Mouse (Mus musculus) hindbrain, postnatal 0 days (tissue): ENCODE measurements around the gene Pnrc2. TPM values are rescaled to one million over a fixed set of nuclear protein-coding genes. Genes with fewer than 3 reads are reported as not detected.
A peak's percentile ranks its signal among the peaks of the same experiment; 100 is the strongest.

Experiments used
- ATAC-seq: fragments of 200-750 bp; cut with Nextera tagmentation; 2 replicates; pipeline ENCODE4 v1.8.0; 2017; ENCODE audit warnings: mild to moderate bottlenecking, moderate TSS enrichment, moderate library complexity
- DNase-seq: peaks from one replicate; pipeline ENCODE4 v3.0.0-alpha.2; 2015; ENCODE audit warnings: low spot score
- H3K27ac ChIP-seq: fragments of 300-500 bp; sonication (generic); 2 replicates; pipeline ENCODE4 v1.5.1; 2014; ENCODE audit warnings: mild to moderate bottlenecking
- H3K27me3 ChIP-seq: fragments of 300-500 bp; sonication (generic); 2 replicates; pipeline ENCODE4 v1.6.1; 2014; ENCODE audit warnings: low read length, mixed read lengths; ENCODE audit not compliant: insufficient read depth
- H3K36me3 ChIP-seq: fragments of 300-500 bp; sonication (generic); 2 replicates; pipeline ENCODE4 v1.6.1; 2014; ENCODE audit warnings: low read length, mixed read lengths; ENCODE audit not compliant: insufficient read depth
- H3K4me1 ChIP-seq: fragments of 300-500 bp; sonication (generic); 2 replicates; pipeline ENCODE4 v1.6.1; 2014; ENCODE audit warnings: antibody characterized with exemption, low read length, mixed read lengths; ENCODE audit not compliant: insufficient read depth
- H3K4me2 ChIP-seq: fragments of 300-500 bp; sonication (generic); 2 replicates; pipeline ENCODE4 v1.6.1; 2014; ENCODE audit warnings: low read depth, mild to moderate bottlenecking, low read length, moderate library complexity, mixed read lengths
- H3K4me3 ChIP-seq: fragments of 300-500 bp; sonication (generic); 2 replicates; pipeline ENCODE4 v1.5.1; 2014; ENCODE audit warnings: low read length
- H3K9ac ChIP-seq: fragments of 300-500 bp; sonication (generic); replicated peaks from 2 replicates; pipeline ENCODE4 v1.6.1; 2014; ENCODE audit warnings: mild to moderate bottlenecking, low read length, moderate library complexity, mixed read lengths
- H3K9me3 ChIP-seq: fragments of 300-500 bp; sonication (generic); 2 replicates; pipeline ENCODE4 v1.6.1; 2016; ENCODE audit warnings: low read length, mixed read lengths
- CTCF ChIP-seq: IDR thresholded peaks from 2 replicates; pipeline ENCODE4 v1.5.1; 2016; ENCODE audit warnings: antibody characterized with exemption, control low read depth, low read depth
- WGBS: fragments of 180-500 bp; shearing (Covaris S2); extraction: QIAGEN DNeasy Blood & Tissue Kit; methylation state at CpG from one replicate; pipeline ENCODE4 v1.1.7; 2014; 5-methylcytosine and 5-hydroxymethylcytosine counted together
- polyA plus RNA-seq: library from polyadenylated mRNA; unstranded; fragments of >200 nt; fragmentation: Nextera tagmentation; extraction: Ambion mirVana; gene quantifications from 2 replicates; pipeline ENCODE4 v1.2.1, GENCODE M21; 2015
- total RNA-seq: library from RNA; depleted of rRNA; stranded (reverse); fragments of >200 nt; gene quantifications from 2 replicates; pipeline ENCODE4 v1.2.3, GENCODE M21; 2014

Pnrc2 gene
- total and polyA plus RNA-seq, 2 experiments from 2014 or later, result 54.9 to 81.7 TPM

GRCm38 (mm10) chr4:135855080-135855479, 18.6 kb downstream of the Pnrc2 start:
- H3K9ac ChIP-seq, result peak overlapping the region; percentile 91
- peak overlapping the region; percentile 91 for H3K4me3 ChIP-seq
- peak; percentile 34 for TF ChIP-seq CTCF
- H3K36me3 ChIP-seq, result no peaks in the 10 kb centered on the region
- H3K27me3 ChIP-seq, result no peaks in the 10 kb centered on the region
- peak; percentile 54 for DNase-seq
- no peaks in the 10 kb centered on the region for H3K9me3 ChIP-seq
- no peak for ATAC-seq
- H3K4me2 ChIP-seq, result peak overlapping the region; percentile 87
- 7% methylated on average over 6 of the region's 6 CpGs for WGBS
- peak overlapping the region; percentile 99 for H3K27ac ChIP-seq
- H3K4me1 ChIP-seq, result peaks cover 16% of the 10 kb centered on the region

GRCm38 (mm10) chr4:135854630-135855029, 19.0 kb downstream of the Pnrc2 start:
- Histone ChIP-seq H3K4me3 (peak overlapping the region; percentile 91; the same call in 1 of the 2 replicates), H3K4me2 (peak overlapping the region; percentile 87), H3K9ac (peak overlapping the region; percentile 91; the same call in 1 of the 2 replicates), H3K27me3 (no peaks in the 10 kb centered on the region), H3K9me3 (no peaks in the 10 kb centered on the region), H3K36me3 (no peaks in the 10 kb centered on the region), H3K4me1 (peaks cover 18% of the 10 kb centered on the region), H3K27ac (peak overlapping the region; percentile 99)
- WGBS, result 68% methylated on average over 11 of the region's 11 CpGs
- ATAC-seq (no peak), DNase-seq (no peak)
- no peak for TF ChIP-seq CTCF

GRCm38 (mm10) chr4:135853987-135854546, 19.6 kb downstream of the Pnrc2 start:
- Histone ChIP-seq H3K36me3 (no peaks in the 10 kb centered on the region), H3K9me3 (no peaks in the 10 kb centered on the region), H3K27me3 (no peaks in the 10 kb centered on the region), H3K9ac (no peak overlapping the region), H3K4me2 (no peak overlapping the region), H3K4me1 (peaks cover 18% of the 10 kb centered on the region), H3K4me3 (no peak overlapping the region), H3K27ac (no peak overlapping the region)
- DNase-seq (no peak), ATAC-seq (no peak)
- 76% methylated on average over 14 of the region's 14 CpGs for WGBS
- TF ChIP-seq CTCF, result no peak

- no peaks in the 10 kb centered on the region for H3K27me3 ChIP-seq
- ATAC-seq (no peak), DNase-seq (no peak)
- H3K4me2 ChIP-seq, result no peak overlapping the region
- no peaks in the 10 kb centered on the region for H3K9me3 ChIP-seq
- H3K4me3 ChIP-seq, result no peak overlapping the region
- 90% methylated on average over 9 of the region's 9 CpGs for WGBS
- TF ChIP-seq CTCF, result no peak
- peaks cover 12% of the 10 kb centered on the region for H3K4me1 ChIP-seq
- H3K36me3 ChIP-seq, result no peaks in the 10 kb centered on the region
- H3K9ac ChIP-seq, result no peak overlapping the region
- H3K27ac ChIP-seq, result no peak overlapping the region
Observed at GRCm38 (mm10) chr4:135851942-135852341, 21.7 kb downstream of the Pnrc2 start.

DNA sequence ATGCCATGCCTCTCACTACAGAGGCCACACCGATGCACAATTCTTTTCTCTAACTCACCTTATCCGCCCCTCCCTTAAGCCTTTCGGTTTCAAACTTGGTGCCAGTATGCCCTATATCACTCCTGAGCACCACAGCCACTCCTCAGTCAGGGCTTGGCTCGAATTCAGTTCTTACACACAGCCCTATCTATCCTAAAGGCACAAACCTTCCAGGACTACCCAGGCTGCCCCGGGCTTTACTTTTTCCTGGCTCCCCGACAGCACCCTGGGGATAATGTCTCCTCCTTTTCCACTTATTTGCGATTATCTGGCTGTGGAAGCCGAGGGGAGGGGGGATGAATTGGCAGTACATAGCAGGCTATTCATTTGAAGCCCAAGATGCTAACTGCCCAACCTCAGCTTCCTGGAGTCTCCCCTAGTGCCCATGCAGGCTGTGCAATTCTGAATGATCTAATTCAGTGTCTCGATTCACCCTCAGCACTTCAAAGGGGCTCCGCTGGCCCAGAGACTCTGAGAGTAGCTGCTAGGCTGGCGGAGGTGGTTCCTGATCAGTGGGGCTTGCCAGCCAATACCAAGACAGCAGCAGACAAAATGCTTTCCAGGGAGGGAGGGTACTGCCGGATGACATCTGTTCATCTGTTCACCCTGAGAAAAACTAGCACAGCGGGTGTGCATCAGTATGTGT, 23.1 kb downstream of the Pnrc2 start:
- ATAC-seq (peak; percentile 90), DNase-seq (peak; percentile 88)
- Histone ChIP-seq H3K9me3 (no peaks in the 10 kb centered on the region), H3K27ac (peak overlapping the region; percentile 76), H3K27me3 (no peaks in the 10 kb centered on the region), H3K4me2 (peak overlapping the region; percentile 45), H3K36me3 (no peaks in the 10 kb centered on the region), H3K4me1 (peaks cover 12% of the 10 kb centered on the region), H3K9ac (peak overlapping the region; percentile 10; the same call in 1 of the 2 replicates), H3K4me3 (no peak overlapping the region)
- WGBS, result 15% methylated on average over 13 of the region's 13 CpGs
- TF ChIP-seq CTCF, result no peak

DNA sequence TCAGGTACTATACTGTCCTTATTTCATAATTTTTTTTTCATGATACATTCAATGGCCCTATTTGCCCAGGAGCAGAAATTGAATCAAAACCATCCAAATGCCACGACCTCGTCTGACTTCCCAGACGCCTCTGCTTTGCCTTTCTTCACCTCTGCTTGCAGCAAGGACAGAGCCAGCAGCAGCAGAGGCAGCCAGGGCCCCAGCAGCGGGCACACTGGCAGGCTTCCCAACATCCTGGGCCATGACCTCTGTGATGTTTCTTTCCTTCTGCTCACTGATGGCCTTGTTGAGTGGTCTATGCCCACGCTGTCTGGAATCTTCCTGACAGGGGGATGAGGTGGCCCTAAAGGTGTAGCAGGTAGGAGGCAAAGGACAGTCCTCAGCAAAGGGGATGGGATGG, 26.1 kb downstream of the Pnrc2 start:
- H3K4me3 ChIP-seq, result no peak overlapping the region
- no peak for DNase-seq
- H3K9me3 ChIP-seq, result no peaks in the 10 kb centered on the region
- no peak overlapping the region for H3K9ac ChIP-seq
- ATAC-seq, result no peak
- no peak overlapping the region for H3K4me2 ChIP-seq
- H3K27me3 ChIP-seq, result no peaks in the 10 kb centered on the region
- 39% methylated on average over 5 of the region's 5 CpGs for WGBS
- TF ChIP-seq CTCF, result no peak
- no peaks in the 10 kb centered on the region for H3K36me3 ChIP-seq
- H3K27ac ChIP-seq, result no peak overlapping the region
- H3K4me1 ChIP-seq, result peaks cover 6% of the 10 kb centered on the region; the same call in 1 of the 2 replicates

DNA sequence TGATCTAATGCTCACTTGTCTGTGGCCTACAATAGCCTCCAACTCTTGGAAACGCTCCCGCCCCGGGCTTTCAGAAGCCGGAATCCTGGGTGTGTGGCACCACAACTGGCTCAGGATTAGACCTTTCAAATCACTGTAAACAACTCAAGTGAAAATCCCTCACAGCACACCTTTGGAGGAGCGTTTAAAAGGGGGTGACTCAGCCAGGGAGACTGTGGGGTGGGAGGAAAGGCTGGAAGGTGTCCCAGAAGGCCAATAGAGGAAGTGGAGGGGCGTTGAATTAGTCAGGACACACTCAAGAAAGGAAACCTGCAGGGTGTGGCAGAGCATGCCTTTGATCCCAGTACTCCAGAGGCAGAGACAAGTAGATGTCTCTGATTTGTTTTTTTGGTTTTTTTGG, 29.2 kb downstream of the Pnrc2 start:
- Histone ChIP-seq H3K4me1 (0 out of 2 replicates have a peak, but pooled peaks cover under 1% of the 10 kb centered on the region), H3K4me2 (no peak overlapping the region), H3K9ac (no peak overlapping the region), H3K36me3 (no peaks in the 10 kb centered on the region), H3K9me3 (no peaks in the 10 kb centered on the region), H3K4me3 (no peak overlapping the region), H3K27ac (no peak overlapping the region), H3K27me3 (no peaks in the 10 kb centered on the region)
- no peak for DNase-seq
- WGBS, result 76% methylated on average over 6 of the region's 6 CpGs
- ATAC-seq, result no peak
- no peak for TF ChIP-seq CTCF
